ENCODE assay signal across 21 mouse cellular contexts in genomic region chr17:45790959-45791520, GRCm38 (mm10). TPM values are rescaled to one million over a fixed set of nuclear protein-coding genes. Genes with fewer than 3 reads are reported as not detected.
DNase-seq lines count a peak whose midpoint lies in the region; ATAC-seq lines count a peak whose summit lies in the region.
"Had no signal": no experiment of that assay in that cellular context is flagged by ENCODE, and none has a peak within 500 bp of the region (broad histone marks: within the 10 kb centered on the region; RNA-seq: fewer than 3 reads in every experiment).

No protein-coding gene starts in this region.

- no peaks in the 10 kb centered on the region for H3K9me3 ChIP-seq in kidney, embryonic 15.5 days (replicated peaks)
- H3K9me3 ChIP-seq: embryonic facial prominence, embryonic 15.5 days; forebrain, embryonic 15.5 days; hindbrain, embryonic 15.5 days had no signal

- H3K27ac ChIP-seq in kidney, embryonic 15.5 days, result no peak overlapping the region
- H3K27ac ChIP-seq: forebrain, embryonic 15.5 days; hindbrain, embryonic 15.5 days had no signal

- no peak overlapping the region for H3K4me2 ChIP-seq in kidney, embryonic 15.5 days
- H3K4me2 ChIP-seq: embryonic facial prominence, embryonic 15.5 days; forebrain, embryonic 15.5 days; heart, embryonic 12.5 days; hindbrain, embryonic 15.5 days had no signal

- peak; percentile 35 for DNase-seq in adrenal gland, adult 2 months
- DNase-seq in adrenal gland, postnatal 25 days, result no peak
- DNase-seq in ES-CJ7 (ENCODE audit: low read depth, low spot score), result peak; percentile 40
- DNase-seq in frontal cortex, postnatal 10 days (ENCODE audit: low spot score in 2 of 2), result no peak
- no peak for DNase-seq in gastrocnemius, adult 18-20 months (ENCODE audit: low spot score)
- DNase-seq: adrenal gland, postnatal 10 days; cerebellum, adult 18-20 months; cerebellum, postnatal 14 days; embryo, embryonic 11 days; gastrocnemius, postnatal 14 days; heart, postnatal 36 days had no signal

- H3K4me1 ChIP-seq in kidney, embryonic 15.5 days, result peaks cover 8% of the 10 kb centered on the region; the same call in 1 of the 2 replicates
- H3K4me1 ChIP-seq: forebrain, embryonic 15.5 days; heart, embryonic 12.5 days; hindbrain, embryonic 15.5 days had no signal

- no peaks in the 10 kb centered on the region for H3K36me3 ChIP-seq in kidney, embryonic 15.5 days
- H3K36me3 ChIP-seq: embryonic facial prominence, embryonic 15.5 days; forebrain, embryonic 15.5 days; heart, embryonic 12.5 days; hindbrain, embryonic 15.5 days had no signal

- H3K4me3 ChIP-seq in kidney, embryonic 15.5 days (replicated peaks), result no peak overlapping the region
- H3K4me3 ChIP-seq: embryonic facial prominence, embryonic 15.5 days; forebrain, embryonic 15.5 days; heart, embryonic 12.5 days; hindbrain, embryonic 15.5 days had no signal

- no peak overlapping the region for H3K9ac ChIP-seq in kidney, embryonic 15.5 days
- H3K9ac ChIP-seq: embryonic facial prominence, embryonic 15.5 days; forebrain, embryonic 15.5 days; heart, embryonic 12.5 days; hindbrain, embryonic 15.5 days had no signal

- ATAC-seq in granulocyte monocyte progenitor cell, adult 5-6 weeks (replicated peaks; ENCODE audit: poor library complexity, severe bottlenecking), result peak; percentile 59
- ATAC-seq in kidney, embryonic 15.5 days (replicated peaks; ENCODE audit: low FRiP score), result no peak
- ATAC-seq: forebrain, embryonic 15.5 days; intestine, embryonic 16.5 days; Patski had no signal

- WGBS in kidney, embryonic 15.5 days, result 69% methylated on average over 8 of the region's 8 CpGs

- H3K27me3 ChIP-seq in kidney, embryonic 15.5 days, result no peaks in the 10 kb centered on the region
- H3K27me3 ChIP-seq: embryonic facial prominence, embryonic 15.5 days; forebrain, embryonic 15.5 days; hindbrain, embryonic 15.5 days; Patski had no signal

RNA-seq across cellular contexts. Expression of gene 1600014C23Rik, which starts 57.4 kb away (rescaled TPM):
- not detected for total RNA-seq in adrenal gland, adult 2 months (2021)
- not detected in 2 replicates for polyA plus RNA-seq in adrenal gland, adult 2 months (2012; rRNA removed)
- not detected in 2 replicates for total RNA-seq in adrenal gland, postnatal 25 days (2021)
- not detected in 2 replicates for total RNA-seq in granulocyte monocyte progenitor cell, adult 5-6 weeks (2014; fragmentation: Nextera tagmentation)
- not detected in 2 replicates for total RNA-seq in granulocyte monocyte progenitor cell, adult 5-6 weeks (2017)
- 0.68 TPM in 1 of 2 replicates, not detected in the other for polyA plus RNA-seq in kidney, embryonic 15.5 days (2015; fragmentation: Nextera tagmentation; extraction: Ambion mirVana)
- not detected for total RNA-seq in gastrocnemius, adult 18-20 months (2021)
- total RNA-seq: adrenal gland, postnatal 10 days; common myeloid progenitor, adult 5-6 weeks; gastrocnemius, postnatal 14 days; heart, postnatal 36 days had no signal
- polyA plus RNA-seq: embryonic facial prominence, embryonic 11.5 days; embryonic facial prominence, embryonic 15.5 days; forebrain, embryonic 15.5 days; Patski had no signal

Comparison
In these comparisons a context has a peak if more than half of its experiments do, and no peak if none do; other contexts are left out.
1. DNase-seq: peak in adrenal gland, adult 2 months (single experiment) and ES-CJ7 (single experiment); none in adrenal gland, postnatal 25 days (single experiment), frontal cortex, postnatal 10 days (0 of 2) and gastrocnemius, adult 18-20 months (single experiment).